Mouse (Mus musculus): Measurements from ENCODE around the gene Nob1.

Gene Nob1

DNA sequence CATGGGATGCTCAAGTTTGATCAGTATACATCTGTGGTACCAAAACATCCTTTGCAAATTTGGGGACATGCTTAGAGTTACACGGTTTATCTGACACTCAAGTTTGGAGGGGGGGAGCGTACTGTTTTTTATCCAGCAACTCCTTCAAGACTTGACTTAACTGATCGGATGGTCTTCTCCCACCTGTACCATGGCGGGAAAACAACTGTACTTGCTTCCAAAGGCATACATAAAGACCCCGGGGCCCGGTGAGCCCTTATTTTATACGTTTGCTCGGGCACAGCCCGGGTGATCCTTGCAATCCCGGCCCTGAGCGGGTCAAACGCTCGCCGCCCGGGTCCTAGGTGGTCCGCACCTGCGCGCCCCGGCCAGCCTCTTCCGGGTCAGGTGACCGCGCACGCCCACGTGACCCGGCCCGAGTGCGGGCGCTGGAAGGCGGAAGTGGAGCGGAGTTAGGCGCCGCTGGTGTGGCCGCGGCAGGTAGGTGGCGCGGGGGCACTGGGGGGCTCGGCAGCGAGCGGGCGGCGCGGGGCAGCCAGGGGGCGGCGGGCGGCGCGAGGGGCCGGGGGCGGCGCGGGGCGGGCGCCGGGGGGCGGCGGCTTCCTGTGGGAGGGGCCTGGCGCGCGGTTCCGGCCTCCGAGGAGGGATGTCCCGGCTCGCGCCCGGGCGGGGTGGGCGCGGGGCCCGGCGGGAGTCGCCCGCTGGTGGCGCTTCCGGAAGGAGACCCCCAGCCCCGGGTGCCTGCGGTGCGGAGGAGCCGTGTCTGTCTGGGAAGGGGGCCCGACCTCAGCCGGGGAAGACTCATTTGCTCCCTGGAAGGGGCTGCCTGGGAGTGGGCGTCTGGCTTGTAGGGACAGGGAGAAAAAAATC, 11.3 kb upstream of the Nob1 start, which contains the start of gene Wwp2:
Gene Wwp2 (plus strand): TSS at position 404 of the 870 bp plus-strand sequence.
- DNase-seq (ENCODE audit: low read depth, low spot score), result peak; percentile 60

DNA sequence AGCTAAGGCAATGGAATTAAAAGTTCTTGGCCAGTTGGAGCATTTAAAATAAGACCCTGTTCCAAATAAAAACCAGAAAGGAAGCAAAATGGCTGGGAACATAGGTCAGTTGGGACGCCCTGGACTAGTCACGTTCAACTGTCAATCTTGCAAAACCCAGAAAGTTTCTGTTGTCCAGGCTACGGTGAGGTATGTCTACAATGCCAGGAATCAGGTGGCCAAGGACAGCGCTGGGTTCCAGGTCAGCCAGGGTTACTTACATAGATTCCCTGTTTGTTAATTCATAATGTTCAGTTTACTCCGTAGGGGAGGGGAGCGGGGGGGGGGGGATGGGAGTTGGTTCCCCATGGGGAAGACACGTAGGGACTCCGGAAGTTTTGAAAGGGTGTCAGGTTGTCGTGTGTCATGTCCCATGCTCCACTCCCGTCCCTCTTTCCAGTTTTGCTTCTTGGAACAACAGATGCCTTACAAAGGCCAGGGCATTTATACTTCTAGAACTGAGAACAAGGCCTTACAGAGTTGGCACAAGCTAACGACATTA, 10.6 kb upstream of the Nob1 start:
- DNase-seq (ENCODE audit: low read depth, low spot score), result no peak

DNA sequence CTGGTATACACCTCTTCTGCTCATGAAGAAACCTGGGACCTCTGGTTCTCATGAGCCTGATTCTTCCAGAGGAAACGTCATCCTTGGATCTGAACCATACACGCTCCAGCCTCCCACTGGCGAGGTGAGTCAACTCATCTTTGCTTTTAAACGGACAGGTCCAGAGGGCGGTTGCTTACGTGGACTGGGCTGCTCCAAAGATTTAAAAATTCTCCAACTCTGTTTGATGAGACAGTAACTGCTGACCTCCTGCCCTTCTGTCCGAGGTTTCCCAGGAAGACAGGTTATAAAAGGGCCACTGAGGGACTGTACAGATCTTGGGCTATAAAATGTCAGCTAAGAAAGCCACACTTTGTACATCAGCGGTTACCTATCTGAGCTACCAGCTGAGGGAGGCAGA, 6.0 kb upstream of the Nob1 start:
- DNase-seq (ENCODE audit: low read depth, low spot score), result no peak

DNA sequence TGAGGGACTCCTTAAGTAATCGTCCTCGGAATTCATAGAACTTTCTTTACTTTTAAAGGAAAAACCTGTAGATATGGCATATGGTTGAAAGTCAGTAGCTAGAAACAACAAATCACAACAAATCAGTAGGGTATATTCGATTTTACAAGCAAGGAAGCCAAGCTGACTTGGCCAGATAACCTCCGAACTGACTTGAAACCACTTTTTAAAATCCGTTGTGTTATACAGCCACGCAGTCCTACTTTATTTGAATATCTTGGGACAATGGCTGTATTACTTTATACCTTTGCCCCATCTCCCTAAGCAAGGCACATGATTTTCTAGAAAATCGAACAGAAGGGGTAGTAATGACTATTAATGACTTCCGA, 363 bp upstream of the Nob1 start:
- DNase-seq (ENCODE audit: low read depth, low spot score), result no peak

DNA sequence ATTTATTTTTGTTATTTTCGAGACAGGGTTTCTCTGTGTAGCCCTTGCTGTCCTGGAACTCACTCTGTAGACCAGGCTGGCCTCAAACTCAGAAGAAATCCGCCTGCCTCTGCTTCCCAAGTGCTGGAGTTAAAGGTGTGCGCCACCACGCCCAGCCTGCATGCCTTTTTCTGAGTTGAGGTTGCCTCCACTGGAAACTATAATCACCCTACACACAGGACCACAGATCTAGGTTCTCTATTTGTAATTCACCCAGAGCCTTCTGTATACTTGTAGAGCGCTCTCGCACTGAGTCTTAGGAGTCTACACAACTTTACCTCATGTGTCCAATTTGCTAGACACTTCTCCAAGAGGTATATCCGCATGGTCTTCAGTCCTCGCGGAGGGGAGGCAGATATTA, 675 bp downstream of the Nob1 start:
- DNase-seq (ENCODE audit: low read depth, low spot score), result no peak

DNA sequence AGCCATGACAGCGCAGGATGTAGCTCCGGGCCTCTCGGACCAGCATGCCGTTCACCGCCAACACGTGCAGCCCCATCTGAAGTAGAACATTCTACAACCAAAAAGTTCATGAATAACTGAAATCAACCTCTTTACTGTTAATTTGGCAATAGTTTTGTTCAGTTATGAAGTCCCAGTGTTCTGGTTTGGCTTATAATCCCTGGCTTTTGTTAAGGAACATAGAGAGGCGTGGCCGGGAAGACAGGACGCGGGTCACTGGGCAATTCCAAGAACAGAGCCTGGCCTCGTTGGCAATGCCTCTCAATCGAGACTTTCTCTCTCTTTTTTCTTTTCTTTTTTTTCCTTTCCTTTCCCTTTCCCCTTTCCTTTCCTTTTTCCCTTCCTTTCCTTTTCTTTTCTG, 7.8 kb downstream of the Nob1 start:
- DNase-seq (ENCODE audit: low read depth, low spot score), result no peak

DNA sequence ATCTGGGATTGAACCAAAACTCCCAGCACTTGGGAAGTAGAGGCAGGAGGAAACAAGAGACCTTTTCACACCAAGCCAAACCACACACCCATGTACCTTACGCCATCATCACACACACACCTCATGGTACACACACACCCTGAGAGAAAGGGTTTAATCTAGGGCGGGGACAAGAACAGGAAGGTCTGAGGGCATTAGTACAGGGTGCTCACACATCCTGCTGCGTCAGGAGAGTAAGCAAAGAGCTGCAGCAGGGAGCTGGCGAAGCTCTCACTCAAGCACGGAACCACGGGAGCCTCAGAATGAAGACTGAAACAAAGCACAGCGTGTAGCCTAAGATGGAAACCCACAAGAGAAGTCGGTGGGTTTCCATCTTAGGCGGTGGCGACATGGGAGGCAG, 11.0 kb downstream of the Nob1 start:
- DNase-seq (ENCODE audit: low read depth, low spot score), result no peak

DNA sequence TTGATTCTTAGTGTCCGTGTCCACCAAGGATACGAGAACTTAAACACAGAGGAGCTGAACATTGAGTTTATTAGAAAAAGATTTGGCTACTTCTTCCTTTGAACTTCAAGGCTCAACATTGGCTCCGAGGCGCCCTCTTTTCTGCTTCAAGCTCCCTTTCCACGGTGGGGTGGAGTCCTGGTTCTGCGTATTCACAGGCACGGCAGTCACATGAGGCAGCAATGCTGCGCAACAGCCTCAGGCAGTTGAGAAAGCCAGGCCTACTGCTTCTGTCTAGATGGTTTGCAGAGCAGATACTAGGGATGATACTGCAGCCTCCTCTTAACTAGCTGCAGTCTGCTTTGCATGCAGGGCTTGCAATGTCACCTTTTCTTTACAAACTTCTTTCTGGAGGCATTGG, 12.3 kb downstream of the Nob1 start:
- DNase-seq (ENCODE audit: low read depth, low spot score), result no peak

DNA sequence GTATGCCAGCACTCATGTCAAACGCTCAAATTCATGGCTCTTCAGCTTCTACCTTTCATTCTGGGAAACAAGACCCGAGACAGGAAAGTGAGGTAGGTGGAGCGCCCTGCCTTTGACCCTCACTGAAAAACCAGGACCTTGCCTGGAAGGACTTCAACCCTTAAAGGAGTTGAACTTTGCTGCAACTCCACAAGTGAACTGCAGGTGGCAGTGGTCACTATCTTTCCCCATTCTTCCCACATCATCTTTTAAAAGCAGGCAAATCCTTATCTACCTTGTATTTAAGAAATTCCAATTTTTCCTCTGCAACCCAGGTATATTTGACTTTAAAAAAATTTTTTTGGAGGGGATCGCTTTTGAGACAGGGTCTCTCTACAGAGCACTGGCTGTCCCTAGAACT, 13.5 kb downstream of the Nob1 start:
- no peak for DNase-seq (ENCODE audit: low read depth, low spot score)

DNA sequence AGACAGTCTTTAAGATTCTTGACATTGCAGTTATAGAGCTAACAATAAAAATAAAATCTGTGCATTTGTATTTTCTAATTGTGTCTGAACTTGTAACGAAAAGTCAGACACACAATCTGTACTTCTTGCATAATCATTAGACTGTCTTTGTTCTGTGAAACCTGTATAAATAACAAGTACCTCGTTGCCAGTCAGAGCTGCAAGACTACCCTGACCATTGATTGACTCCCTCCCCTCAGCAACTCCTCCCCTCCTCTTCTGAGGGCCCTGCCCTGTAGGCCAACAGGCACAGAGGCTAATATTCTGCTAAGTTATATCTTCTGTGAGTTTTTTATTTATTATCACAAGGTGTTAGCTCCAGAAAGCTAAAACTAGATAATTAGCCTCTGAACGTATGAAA, 18.9 kb downstream of the Nob1 start:
- DNase-seq (ENCODE audit: low read depth, low spot score), result no peak

DNA sequence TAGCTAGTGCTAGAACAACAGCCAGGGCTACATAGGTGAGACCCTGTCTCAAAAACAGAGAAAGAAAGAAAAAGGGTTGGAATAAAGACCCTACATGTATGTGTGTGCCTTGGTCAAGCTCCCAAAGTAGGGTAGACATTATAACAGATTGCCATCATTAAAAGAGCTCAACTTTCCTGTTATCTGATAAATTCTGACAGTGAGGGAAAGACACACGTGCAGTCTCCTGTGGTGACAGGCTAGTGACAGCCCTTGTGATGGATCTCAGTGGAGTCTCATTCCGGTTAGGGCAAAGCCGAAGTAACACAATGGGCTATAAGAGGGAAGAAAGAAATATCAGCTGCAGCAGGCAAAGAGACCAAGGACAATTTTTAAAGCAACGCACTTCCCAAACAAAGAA, 20.8 kb downstream of the Nob1 start:
- DNase-seq (ENCODE audit: low read depth, low spot score), result no peak

DNA sequence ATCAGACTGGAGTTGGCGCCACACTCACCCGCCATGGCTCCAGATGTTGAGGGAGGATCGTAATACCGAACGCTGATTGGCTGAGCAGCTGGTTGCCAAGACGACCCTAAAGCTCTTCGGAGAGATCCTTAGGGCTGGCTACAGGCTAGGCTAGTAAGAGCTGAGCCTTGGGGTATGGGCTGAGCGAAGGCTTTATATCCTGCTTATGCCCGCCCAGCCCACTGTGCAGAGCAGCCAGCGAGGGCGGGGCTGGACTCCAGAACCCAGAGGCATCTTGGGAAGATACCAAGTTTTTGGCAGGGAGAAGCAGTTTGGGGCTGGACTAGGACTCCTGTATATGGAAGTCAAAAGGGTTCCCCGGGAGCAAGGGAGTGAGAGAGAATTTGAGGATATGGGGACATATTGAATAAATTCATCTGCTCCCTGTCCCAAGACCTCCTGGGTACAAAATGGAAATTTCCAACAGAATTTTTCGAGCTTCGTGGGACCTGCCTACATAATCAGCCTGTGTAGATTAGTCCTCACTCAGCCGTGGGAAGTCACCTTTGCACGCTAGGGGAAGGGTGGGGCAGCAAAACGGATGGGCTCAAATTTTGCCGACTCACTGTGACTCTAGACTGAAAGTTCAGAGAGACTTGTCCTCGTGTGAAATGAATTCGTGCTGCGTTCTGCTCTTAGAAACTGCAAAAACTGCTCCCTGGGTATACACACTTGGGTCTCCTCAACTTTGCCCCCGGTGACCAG, 21.6 kb downstream of the Nob1 start, which contains the start of gene Nqo1:
Gene Nqo1 (minus strand): TSS at position 169 of the 744 bp plus-strand sequence.
- DNase-seq (ENCODE audit: low read depth, low spot score), result peak; percentile 77

DNA sequence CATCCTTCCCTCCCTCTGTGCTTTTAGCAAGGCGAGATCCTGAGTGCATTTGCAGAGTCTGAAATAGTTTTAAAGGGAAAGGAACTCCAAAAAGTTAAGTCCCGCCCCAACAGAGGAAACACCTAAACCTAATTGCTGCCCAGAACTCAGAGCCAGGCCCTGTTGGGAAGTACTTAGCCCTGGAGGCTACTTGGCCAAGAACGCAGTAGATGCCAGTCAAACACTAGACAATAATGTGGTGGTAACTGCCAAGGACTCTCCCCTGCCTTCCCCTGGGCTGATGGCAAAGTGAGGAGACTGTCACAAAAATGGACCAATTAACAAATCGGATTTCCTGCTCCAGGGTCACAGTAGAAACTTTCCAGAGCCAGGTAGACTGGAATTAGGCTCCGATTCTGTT, 23.0 kb downstream of the Nob1 start:
- no peak for DNase-seq (ENCODE audit: low read depth, low spot score)

DNA sequence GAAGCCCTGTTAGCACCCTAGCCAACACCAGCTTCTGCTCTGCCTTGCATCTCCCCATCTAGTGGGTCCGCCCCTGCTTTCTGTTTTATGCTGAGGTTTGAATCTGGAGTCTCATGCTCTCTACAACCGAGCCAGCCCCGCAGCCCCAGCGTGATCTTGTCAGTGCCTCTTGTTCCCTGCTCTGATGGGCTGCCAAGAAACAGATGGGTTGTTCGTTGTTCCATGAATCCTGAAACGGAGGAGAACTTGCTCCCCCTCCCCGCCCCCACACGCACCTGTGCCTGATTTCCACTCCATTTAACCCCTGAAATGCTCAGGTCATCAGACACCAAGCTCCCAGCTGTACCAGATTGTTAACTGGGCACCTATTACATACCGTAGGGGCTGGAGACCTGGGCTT, 25.4 kb downstream of the Nob1 start:
- no peak for DNase-seq (ENCODE audit: low read depth, low spot score)

DNA sequence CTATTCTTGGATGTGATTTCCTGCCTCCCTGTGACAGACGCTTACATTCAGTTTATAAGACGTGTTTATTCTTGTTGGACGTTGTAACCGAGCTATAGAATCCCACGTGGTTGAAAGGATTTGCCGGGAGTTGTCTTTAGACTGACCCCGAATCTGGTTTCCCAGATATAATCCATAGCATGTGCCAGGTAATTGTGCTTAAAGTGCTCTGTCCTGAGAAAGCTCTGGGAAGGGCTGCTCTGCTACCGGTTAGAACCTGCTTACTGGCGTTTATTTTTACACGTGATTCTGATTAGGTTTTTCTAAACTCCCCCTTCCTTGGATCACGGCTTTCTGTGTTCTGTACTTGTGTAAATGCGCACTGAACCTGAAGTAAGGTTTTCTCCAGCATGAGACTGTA, 27.2 kb downstream of the Nob1 start:
- no peak for DNase-seq (ENCODE audit: low read depth, low spot score)

DNA sequence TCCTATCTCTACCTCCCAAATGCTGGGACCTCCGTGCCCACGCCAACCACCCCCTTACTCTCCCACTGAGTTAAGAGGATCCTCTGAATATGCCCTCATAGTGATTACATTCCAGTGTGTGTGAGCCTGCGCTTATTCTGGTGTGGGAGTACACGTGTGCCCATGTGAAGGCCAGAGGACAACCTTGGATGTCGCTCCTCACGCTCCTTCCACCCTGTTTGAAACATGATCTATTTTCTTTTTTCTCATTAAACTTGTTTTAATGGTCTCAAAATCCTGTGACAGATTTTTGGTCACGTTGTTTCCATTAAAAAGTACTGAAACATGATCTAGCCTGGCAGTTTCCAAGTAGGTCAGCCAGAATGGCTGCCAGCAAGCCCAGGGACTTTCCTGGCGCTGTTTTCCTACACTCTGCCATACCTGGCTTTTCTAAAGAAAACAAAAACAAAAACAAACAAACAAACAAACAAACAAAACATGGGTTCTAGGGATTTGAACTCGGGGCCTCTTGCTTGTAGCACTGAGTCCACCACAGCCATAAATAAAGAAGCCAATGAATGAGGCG, 28.7 kb downstream of the Nob1 start:
- no peak for DNase-seq (ENCODE audit: low read depth, low spot score)

DNA sequence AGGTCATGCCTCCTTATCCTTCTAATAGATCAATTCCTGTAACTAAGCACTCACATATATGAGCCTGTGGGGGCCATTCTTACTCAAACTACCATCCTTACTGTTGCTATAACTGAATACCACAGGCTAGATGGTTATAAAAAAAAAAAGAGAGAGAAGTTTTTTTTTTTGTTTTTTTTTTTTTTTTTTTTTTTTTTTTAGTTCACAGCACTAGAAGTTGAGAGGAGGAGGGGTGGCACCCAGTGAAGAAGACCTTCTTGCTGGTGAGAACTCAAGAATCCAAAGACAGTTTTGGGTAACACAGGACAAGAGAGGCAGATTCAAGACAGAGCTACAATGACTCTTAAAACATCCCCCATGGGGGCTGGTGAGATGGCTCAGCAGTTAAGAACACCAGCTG, 29.5 kb downstream of the Nob1 start:
- no peak for DNase-seq (ENCODE audit: low read depth, low spot score)

DNA sequence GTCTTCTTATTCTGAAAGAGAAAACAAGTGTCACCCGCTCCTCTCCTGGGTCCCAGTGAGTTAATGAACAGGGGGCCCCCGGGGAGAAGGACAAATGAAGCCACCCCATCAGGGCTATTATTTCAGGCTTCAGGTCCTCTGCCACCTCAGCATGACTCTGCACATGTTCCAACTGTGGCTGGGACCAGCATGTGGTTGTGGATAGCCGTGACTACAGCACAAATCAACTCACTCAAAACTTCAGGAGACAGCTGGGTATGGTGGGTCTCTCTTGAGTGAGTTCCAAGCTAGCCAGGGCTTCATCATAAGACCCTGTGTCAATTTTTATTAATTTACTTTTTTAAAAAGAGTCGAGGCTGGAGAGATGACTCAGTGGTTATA, 33.7 kb downstream of the Nob1 start:
- DNase-seq (ENCODE audit: low read depth, low spot score), result no peak

DNA sequence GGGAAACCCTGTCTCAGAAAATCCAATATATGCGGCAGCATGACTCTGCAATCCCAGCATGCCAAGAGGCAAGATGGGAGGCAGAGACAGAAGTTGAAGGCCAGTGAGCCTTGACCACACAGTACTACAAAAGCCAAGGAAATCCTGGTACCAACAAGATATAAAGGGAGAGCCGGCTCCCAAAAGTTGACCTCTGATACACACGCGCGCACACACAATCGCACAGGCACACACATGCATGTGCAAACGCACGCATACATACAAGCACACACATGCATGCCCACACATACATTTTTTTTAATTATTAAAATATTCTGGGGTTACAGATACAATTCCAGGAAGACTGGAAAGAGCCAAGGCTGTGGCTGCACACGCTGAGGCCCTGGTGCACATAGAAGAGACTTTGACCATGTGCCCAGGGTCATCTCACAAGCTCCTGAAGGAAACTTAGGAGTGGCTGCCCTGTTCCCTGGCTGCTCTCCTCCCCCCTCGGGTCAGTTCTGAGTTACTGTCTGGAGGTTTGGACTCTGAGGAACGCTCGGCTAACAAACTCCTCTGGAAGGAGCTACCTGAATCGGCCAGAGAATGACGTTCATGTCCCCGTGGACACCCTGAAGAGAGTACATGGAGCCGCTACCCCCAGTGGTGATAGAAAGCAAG, 34.2 kb downstream of the Nob1 start:
- no peak for DNase-seq (ENCODE audit: low read depth, low spot score)

DNA sequence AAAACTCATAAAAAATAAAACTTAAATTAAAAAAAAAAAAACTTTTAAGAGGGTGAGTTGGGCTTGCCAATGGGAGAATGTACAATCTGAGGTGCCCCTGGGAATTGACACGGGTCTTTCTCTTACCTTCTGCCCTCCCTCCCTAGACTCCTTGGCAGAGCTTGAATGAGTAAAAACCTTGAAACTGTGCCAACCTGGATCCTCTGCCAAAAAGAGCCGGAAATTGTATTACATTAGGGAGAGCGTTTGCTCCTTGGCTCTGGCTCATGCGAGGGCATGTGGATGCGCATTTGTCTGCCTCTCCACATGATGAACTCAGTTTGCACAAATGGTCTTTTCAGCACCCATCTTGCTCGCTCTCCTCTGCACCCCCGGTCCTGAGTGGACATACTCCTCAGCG, 35.3 kb downstream of the Nob1 start:
- no peak for DNase-seq (ENCODE audit: low read depth, low spot score)

DNA sequence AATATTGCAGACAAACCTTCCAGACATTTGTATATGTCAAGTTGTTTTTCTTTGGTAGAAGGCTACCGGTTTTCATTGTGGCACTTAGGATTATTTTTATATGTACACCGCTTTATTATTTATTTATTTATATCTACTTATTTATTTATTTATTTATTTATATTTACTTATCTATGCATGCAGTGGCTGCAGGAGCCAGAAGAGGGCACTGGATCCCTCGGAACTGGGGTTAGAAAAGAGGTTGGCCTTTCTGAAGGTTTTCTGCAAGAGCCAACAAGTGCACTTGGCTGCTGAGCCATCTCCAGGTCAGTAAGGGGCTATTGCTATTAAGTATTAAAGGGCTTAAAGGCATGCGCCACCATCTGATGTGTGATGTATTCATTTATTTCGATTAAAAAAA, 37.0 kb downstream of the Nob1 start:
- no peak for DNase-seq (ENCODE audit: low read depth, low spot score)

DNA sequence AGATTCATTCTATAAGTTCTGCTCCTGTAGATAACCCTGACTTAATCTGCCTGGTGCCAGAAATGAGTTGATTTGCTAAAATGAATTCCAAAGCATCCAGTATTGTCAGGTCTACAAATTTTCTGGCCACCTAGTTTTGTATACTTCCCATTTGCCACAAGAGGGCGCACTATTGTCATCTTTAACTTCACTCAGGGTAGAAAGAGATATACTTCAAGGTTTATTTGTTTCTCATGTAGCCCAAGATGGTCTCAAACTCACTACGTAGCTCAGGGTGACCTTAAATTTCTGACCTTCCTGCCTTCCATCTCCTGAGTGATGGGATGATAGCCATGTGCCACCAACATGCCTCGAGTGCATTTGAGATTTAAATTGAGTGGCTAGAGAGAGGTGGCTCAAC, 38.2 kb downstream of the Nob1 start:
- peak; percentile 53 for DNase-seq (ENCODE audit: low read depth, low spot score)

Measured in embryo, embryonic 11.5 days (tissue).